Mouse (Mus musculus) frontal cortex, postnatal 14 days (tissue): ENCODE data around the gene Nfkbib.

Experiments used
- DNase-seq, 2 experiments: peaks; one replicate each; pipeline ENCODE4 v3.0.0; 2022; ENCODE audit warnings: low spot score in 2 of 2

Nfkbib gene

DNA sequence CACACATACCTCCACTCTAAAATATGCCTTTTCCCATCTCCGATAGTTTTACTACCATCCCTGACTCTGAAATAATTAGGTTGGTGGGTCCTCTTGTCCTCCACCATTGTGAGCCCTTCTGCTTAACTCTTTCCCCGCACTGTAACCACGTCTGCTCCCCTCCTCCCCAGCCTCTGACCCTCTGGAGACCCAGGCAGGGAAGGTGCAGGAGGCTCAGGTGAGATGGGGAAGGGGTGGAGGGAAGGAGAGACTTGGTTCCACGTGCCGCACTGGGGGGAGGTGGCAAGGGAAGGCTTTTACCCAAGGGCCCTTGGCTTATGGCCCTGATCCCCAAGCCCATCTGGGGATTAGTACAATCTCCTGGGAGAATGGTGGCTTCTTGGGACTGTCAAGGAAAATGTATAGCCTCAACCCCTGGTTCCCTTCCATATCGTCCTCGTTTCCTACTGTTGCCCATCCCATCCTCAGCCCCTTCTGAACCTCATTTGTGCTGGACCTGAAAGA, at the start of gene Nfkbib:
Gene Nfkbib (minus strand): TSS at position 51 of the 504 bp plus-strand sequence.
- no peak for DNase-seq

DNA sequence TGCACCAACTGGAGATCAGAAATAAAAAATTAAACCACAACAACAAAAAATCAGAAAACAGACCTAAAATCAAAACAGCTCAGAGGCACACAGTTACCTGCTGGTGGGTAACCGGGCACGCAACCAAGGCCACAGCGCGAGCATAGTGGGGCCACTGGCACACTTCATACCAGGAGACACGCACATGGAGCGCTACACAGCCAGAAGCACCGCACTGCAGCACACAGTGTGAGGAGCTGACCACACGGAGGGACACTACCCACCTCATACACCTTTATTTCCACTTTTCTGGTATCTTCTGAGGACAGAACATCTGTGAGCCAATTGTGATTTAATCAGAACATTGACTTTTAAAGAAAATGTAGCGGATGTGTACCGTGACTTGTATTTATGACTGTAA, 49.6 kb upstream of the Nfkbib start:
- no peak for DNase-seq

DNA sequence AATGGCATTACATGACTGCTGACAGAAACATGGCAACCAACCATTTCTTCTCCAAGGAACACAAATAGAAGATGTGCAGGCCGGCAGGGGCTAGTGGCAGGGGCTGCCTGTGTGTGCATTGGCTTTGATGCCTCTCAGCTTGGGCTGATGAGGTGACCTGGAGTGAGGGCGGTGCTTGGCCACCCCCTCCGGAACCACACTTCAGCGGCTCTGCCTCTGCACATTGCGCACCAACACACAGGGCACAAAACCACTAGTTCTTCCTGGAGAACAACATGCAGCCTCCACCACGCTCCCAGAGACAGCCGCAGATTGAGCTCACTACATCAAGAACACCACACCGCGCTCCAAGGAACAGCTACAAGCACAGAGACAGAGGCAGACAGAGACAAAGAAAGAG, 48.9 kb upstream of the Nfkbib start:
- no peak for DNase-seq

DNA sequence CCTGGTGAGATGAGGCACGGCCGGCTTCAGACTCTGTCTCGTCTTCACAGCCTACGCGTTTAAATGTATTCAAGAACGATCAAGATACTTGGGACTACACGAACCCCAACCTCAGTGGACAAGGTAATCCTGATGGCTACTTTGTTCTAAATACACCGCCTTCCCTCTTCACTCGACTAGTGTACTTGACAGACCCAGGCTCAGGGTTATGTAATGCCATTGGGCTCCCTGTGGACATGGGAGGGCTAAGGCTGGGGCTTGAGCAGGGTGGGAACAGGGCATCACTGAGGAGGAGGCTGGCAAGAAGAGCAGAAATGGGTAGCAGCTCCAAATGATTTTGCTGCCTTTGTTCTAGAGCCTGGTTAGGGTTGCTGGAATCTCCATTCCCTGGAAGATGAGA, 47.9 kb upstream of the Nfkbib start:
- no peak for DNase-seq

DNA sequence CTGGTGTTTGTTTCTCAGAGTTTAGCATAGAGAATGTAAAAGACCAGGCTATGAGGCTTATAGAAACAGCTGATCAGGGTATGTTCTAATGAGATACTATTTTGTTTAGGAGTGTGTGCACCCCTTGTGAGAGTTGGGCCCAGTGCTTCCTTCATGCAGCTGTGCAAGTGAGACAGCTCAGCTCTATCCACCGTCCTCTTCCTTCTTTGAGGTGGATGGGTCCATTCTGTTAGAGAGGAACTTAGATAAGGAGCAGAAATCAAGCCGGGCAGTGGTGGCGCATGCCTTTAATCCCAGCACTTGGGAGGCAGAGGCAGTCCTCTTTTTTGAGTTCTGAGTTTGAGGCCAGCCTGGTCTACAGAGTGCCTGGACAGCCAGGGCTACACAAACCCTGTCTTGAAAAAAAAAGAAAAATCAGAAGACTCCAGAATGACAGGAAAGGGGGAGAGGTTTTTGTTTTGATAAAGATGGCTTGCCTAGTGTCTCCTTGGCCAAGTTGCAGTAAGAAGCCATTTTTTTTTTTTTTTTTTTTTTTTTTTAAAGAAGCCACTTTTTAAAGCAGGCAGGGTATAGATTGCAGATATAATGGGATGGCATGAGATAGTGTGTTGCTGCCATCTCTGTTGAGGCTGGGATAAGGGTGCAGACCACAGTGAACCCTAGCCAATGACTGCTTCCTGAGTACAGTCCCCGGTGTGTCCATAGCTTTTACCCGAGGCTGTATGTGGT, 47.2 kb upstream of the Nfkbib start:
- no peak for DNase-seq

DNA sequence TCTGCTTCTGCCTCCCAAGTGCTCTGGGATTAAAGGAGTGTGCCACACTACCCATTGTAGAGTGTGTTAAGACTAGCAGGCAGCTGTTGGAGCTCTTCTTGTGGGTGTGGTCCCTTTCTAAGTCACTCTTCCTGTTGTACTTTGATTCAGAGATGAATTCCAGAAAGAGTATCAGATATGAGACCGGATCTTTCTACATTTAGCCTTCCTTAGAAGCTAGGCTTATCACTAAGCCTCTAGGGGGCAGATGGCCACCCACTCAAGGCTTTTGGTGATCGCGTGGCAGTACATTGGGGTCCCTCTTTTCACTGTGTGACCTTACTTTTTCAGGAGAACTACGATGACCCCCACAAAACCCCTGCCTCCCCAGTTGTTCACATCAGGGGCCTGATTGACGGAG, 45.6 kb upstream of the Nfkbib start:
- DNase-seq: no peak

DNA sequence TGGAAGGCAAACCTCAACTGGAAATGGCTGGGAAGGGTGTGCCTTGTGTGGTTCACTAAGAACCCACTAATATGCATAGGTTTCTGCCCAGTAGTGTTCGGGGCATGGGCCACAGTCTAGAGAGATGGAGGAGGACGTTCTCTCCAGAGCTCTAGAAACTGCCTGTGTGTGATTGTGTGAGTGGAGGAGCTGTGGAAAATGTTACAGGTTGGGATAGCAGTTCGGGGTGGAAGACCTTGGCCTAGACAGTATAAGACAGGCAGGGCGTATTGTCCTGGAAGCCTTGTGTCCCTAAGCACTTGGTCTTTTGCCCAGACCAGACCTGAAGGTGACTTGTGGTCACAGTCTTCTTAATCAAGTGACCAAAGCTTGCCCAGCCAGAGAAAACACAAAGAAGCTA, 45.1 kb upstream of the Nfkbib start:
- DNase-seq: no peak

DNA sequence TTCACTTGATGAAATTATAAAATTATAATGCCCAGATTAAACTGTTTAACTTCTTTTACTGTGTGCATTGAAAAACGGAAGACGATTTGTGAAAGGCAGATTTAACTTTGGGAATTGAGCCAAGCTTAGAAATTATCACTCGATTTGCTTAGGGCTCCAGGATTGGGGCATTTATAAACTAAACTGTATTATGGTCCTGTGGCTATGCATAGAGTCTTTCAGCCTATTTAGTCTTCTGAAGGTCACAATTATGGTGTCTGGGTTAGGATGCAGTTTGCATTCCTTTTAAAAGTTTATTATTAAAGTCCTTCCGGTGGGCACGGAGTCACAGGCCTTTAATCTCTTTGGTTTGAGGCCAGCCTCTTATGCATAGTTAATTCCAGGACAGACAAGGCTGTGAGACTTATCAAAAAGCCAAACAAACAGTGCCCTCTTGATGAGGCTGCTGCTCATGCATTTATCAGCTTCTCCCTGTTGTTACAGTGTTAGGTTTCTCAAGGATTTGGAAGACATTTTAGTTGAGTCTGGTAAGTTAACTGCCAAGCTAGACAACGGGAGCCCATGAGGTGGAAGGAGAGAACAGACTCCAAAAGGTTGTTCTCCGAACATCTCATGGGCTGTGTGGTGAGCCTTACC, 44.4 kb upstream of the Nfkbib start:
- DNase-seq: no peak

DNA sequence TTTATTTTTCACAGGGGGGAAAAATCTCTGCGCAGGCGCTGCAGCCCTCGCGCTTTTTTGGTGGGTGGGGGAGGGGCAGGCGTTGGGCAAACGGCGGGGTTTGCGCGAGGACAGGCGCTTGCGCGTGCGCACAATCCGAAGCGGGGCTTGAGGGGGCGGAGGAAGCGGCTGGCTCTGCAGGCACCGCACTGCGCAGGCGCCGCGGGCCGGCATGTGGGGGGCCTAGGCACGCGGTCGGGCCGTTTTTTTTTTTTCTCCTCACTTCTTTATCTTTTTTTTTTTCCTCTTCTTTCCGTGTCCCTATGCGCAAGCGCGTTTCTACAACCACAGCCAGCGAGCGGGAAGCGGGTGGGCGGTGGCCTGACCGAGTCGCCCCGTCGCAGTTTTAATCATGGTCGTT, 43.9 kb upstream of the Nfkbib start:
- peak; percentile 79 to 83 for DNase-seq

DNA sequence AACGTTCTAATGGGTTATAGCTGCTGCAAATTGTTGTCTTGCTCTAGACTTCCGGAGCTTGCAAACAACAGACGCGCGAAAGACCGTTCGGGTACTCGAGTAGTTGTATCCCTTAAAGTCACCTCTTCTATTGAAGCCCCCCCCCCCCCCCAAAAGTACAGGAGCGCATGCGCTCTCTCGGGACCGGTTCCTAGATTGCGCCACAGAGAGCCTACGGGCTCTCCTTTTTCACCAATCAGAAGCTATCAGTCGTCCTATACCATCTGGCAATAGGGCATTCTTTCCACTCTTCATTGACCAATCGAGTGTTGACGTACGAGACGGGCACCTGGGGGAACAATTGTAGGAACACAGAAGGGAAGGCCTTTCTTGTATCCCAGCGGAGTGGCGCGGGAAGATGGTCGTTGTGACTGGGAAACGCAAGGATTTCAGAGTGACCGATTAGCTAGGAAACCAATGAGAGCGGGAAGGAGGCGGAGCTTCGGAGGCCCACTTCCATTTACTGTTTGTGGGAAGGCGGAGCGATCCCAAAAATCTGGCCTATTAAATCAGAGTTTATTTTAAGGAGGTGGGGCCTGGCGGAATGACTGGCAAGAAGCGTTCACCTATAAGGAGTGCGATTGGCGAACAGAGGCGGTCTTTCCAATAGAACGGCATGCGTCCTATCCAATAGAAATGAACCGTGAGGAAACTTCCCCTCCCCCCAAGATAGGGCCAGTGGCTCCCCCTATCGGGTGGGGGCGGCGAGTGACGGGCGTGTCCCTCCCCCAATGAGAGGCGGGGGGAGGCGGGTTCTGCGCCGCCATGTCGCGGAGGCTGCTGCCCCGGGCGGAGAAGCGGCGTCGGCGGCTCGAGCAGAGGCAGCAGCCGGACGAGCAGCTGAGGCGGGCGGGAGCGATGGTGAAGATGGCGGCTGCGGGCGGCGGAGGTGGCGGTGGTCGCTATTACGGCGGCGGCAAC, 43.1 kb upstream of the Nfkbib start:
- DNase-seq: peak; percentile 96 to 99

DNA sequence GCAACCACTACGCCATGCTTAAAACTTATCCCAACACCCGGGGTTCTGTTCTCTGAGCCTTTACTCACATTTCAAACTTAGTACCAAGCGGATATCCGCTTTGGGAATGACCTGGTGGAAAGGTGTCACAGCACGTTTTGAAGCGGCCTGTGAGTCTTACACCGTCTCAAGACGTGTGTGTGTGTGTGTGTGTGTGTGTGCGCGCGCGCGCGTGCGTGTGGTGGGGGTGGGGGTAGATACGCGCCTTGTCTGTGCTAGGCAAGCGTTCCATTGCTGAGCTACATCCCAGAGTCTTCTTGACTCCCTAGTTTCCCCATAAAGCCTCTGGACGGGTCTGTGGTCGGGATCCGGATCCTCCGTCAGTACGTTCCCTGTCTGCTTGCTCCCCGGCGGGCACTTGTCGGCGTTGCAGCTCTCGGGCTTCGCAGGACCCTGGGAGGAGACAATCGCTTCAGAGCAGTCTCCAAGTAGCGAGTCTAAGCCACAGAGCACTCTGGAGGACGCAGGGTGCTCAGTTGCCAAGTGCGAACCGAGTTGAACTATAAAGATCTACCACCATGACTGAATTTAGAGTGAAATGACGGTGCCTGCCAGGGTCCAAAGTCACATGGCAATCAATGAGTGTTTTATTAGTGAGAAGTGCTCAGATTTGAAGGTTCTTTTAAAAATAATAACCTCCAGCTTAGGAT, 42.2 kb upstream of the Nfkbib start:
- peak in 1 of 2 experiments; percentile 52 for DNase-seq

DNA sequence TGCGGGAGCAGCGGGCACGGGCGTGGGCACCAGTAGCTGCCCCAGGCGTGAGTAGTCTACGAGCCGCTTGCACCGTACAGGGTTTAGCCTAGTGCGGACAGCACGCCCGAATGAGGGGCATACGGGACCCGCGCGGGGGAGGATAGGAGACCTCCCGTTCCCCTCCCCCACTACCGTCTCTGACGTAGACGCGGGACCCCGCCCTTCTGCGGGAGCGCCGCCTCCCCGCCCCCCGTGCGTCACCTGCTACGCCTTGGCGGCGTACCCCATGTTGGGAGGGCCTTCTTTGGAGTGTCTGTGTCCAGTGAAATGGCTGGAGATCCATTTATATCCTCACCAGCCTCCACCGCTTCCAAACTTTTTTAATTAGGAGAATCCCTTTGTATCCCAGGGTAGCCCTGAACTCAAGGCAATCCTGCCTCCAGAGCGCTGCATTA, 41.7 kb upstream of the Nfkbib start:
- peak; percentile 90 to 94 for DNase-seq

DNA sequence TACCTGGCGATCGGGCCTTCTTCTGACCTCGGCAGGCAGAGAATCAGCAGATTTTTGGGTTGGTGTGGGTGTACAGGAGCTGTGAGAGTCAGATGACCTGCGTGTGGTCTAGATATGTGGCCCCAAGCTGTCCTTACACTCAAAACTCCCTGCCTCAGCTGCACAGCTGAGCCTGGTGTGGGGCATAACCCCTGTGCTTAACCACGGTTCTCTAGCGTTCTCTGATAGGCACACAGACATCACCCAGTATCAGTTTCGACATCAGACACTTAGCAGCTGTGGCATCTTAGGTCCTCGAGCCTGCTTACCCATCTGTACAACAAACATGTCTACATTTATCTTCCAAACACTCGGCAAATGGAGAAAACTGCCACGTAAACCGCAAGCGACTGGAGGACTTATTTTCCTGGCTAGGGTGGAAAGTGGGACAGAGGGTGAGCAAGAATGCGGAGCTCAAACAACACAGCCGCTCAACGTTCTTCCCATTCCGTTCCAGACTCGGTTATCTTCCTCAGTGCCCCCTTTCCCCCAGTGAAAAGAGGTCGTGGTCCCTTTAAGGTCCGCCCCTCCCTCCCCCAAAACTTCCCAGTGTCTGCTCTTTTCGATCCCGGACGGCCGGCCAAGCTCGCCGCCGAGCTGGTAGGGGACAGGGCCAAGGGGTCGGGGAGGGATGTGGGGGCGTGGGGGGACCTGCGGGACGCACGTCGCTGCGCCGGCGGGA, 41.1 kb upstream of the Nfkbib start, which contains the start of gene Hnrnpl:
Gene Hnrnpl (plus strand): TSS at position 321 of the 721 bp plus-strand sequence.
- DNase-seq: peak in 1 of 2 experiments; percentile 53

DNA sequence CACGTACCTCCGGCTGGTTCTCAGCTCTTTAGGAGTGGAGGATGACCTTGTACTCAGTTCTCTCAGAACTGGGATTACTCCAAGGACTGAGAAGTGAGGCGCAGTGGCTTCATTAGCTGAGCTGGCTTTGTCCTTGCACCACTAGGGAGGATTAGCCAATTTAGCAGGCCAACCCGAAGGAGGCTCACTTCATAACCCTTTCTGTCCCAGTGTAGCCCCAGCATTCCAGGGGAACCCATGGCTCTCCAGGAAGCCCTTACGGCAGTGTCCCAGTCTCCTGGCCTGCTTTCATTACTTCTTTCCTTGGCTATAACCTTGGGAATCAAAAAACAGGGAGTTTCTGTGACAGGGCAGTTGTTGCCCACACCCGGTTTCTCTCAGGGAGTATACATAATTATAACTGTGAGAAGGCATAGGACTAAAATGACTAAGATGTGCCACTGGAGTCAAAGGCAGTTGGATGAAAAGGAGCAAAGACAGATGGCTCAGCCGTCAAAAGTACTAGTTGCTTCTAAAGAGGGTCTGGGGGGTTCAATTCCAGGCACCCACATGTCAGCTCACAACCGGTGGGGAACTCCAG, 40.4 kb upstream of the Nfkbib start:
- no peak for DNase-seq

DNA sequence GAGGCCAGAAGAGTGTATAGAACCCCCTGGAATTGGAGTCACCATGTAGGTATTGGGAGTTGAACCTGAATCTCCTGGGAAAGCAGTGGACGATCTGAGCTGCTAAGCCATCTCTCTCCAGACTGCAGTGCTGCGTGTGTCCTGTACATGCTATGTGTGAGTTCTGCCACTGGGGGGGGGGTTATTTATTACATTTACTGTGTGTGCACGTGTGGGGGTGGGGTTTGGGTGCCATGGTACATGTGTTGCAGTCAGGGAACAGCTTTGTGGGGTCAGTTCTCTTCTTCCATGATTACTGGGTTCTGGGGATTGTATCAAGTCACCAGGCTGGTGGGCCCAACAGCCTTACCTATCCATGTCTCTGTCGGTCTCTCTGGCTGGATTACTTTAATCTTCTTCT, 39.6 kb upstream of the Nfkbib start:
- DNase-seq: no peak

DNA sequence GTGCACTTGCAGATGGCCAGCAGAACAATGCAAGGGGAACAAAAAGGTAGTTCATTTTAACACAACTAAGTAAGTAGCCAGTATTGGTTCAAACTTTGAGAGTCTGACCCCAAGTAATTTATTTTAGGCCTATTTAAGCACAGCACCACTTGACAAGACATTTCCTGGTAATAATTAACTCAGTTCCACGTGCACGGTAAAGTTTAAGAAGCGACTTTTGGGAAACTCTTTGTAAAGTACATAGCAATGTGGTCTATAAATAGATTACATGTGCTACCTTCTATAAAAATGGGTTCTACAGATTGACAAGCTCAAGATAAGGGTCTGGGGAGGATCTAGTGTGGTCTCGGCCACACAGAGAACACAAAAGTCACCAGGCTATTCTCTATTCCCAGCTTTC, 36.4 kb upstream of the Nfkbib start:
- no peak for DNase-seq

DNA sequence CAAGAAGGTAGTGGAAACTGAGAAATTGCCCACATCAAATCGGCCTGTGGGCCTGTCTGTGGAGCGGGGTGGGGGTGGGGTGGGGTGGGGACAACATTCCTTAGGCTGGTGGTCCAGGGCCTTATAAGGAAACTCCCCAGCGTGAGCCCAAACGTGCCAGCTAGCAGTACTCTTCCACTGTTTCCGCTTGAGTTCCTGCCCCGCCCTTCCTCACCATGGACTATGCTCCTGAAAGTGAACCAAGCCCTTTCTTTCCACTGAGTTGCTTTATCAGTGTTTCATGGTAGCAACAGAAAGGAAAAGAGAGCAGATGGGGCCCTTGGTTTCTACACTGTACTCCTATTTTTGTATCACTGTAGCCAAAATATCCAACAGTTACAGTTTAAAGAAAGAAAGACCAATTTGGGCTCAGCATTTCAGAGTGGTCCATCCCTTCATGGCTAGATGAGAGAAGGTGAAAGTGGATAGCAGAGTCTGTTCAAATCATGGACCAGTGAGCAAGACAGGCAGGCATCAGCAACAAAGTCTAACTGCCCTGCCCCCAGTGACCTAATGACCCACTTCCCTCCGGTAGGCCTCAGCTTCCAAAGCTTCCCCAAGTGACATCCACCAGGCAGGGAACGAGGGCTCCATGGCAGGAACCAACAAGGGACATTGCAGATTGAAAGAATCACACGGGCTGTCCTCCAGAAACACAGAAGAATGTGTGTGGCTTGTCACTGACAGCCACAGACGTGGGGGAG, 35.7 kb upstream of the Nfkbib start:
- no peak for DNase-seq

DNA sequence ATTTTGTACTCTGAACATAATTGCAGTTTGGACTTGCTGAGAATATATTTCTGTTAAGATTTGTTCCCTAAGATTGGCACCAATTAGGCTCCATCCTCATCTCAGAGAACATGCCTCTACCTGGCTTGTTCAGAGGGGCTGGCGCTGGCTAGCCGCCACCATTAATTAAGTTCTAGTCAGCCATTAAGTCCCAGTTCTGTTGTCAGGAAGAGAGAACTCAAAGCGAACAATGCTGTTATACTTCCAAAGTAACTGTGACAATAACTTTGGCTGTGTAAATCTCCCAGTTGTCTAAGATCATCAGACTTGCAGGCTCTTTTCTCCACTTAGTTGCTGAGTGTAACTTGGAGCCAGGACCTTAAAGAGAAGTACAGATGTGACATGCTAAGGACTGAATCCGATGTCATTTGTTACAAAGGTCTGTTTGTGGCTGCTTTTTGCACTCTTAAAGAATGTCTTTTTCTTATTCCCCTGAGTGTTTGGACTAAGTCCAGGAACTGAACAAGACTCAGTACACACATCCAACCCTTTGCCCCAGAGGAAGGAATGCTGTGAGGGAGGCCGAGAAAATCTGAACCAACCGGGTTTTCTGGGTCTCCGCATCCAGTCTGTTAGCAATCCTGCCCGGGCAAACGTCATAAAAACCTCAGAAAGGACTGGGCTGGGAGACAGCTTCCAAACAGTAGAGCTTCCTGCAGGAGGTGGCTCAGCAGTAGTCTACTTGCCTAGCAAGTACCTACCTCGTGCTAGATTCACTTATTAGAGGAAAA, 34.8 kb upstream of the Nfkbib start:
- no peak for DNase-seq

DNA sequence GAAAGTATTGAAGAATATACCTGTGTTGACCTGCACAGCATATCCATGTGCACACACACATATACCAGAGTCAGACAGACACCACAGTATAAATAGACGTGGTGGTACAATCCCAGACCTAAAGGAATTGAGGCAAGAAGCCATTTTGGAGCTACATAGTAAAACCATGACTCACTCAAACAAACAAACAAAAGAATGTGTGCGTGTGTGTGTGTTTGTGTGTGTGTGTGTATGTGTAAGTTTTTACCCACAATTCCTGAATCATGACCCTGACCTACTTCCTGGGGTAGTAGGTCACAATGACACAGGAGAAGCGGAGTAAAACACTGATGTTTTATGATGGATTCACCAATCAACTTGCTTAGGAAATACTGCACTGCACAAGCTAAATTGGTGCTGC, 34.1 kb upstream of the Nfkbib start:
- no peak for DNase-seq
